Mouse (Mus musculus) liver, embryonic 15.5 days (tissue): ENCODE results near the gene Tmem175. TPM values are rescaled to one million over a fixed set of nuclear protein-coding genes. Genes with fewer than 3 reads are reported as not detected.

Source experiments
- ATAC-seq: fragments of 200-750 bp; cut with Nextera tagmentation; 2 replicates; pipeline ENCODE4 v1.8.0; 2017; ENCODE audit warnings: moderate number of reproducible peaks, mild to moderate bottlenecking, moderate library complexity; ENCODE audit not compliant: insufficient read depth
- H3K27ac ChIP-seq: fragments of 300-500 bp; sonication (generic); replicated peaks from 2 replicates; pipeline ENCODE4 v1.5.1; 2015; ENCODE audit warnings: mild to moderate bottlenecking, inconsistent platforms
- H3K27me3 ChIP-seq: fragments of 300-500 bp; sonication (generic); 2 replicates; pipeline ENCODE4 v1.6.1; 2015; ENCODE audit warnings: mild to moderate bottlenecking, inconsistent platforms
- H3K36me3 ChIP-seq: fragments of 300-500 bp; sonication (generic); replicated peaks from 2 replicates; pipeline ENCODE4 v1.6.1; 2015; ENCODE audit warnings: moderate library complexity, mild to moderate bottlenecking, inconsistent platforms
- H3K4me1 ChIP-seq: fragments of 300-500 bp; sonication (generic); replicated peaks from 2 replicates; pipeline ENCODE4 v1.6.1; 2015; ENCODE audit warnings: inconsistent platforms
- H3K4me2 ChIP-seq: fragments of 300-500 bp; sonication (generic); 2 replicates; pipeline ENCODE4 v1.6.1; 2015; ENCODE audit warnings: moderate library complexity, mild to moderate bottlenecking, inconsistent platforms
- H3K4me3 ChIP-seq: fragments of 300-500 bp; sonication (generic); replicated peaks from 2 replicates; pipeline ENCODE4 v1.5.1; 2015; ENCODE audit warnings: mild to moderate bottlenecking, inconsistent platforms
- H3K9ac ChIP-seq: fragments of 300-500 bp; sonication (generic); 2 replicates; pipeline ENCODE4 v1.6.1; 2015; ENCODE audit warnings: moderate library complexity, mild to moderate bottlenecking, inconsistent platforms
- H3K9me3 ChIP-seq: fragments of 300-500 bp; sonication (generic); replicated peaks from 2 replicates; pipeline ENCODE4 v1.6.1; 2016; ENCODE audit warnings: inconsistent platforms
- WGBS: fragments of 180-500 bp; shearing (Covaris S2); methylation state at CpG from one replicate; pipeline ENCODE4 v1.1.7; 2015; ENCODE audit warnings: mixed read lengths; ENCODE audit not compliant: insufficient replicate concordance; 5-methylcytosine and 5-hydroxymethylcytosine counted together
- polyA plus RNA-seq: library from polyadenylated mRNA; unstranded; fragments of >200 nt; fragmentation: Nextera tagmentation; extraction: Ambion mirVana; gene quantifications from 2 replicates; pipeline ENCODE4 v1.2.1, GENCODE M21; 2015

Gene Tmem175
- polyA plus RNA-seq, 1 experiment from 2014 or later, result 10.5 TPM

- peak; percentile 78 for ATAC-seq
- peak within 1 kb of the TSS; percentile 90 for H3K27ac ChIP-seq
- 4% methylated on average over 43 of the region's 43 CpGs for WGBS
- H3K4me3 ChIP-seq, result peak within 1 kb of the TSS; percentile 68
- peak within 1 kb of the TSS; percentile 88 for H3K4me2 ChIP-seq
- H3K36me3 ChIP-seq, result peaks cover 35% of the 10 kb centered on the region
- no peaks in the 10 kb centered on the region for H3K9me3 ChIP-seq
- H3K4me1 ChIP-seq, result peaks cover 61% of the 10 kb centered on the region
- peaks cover 8% of the 10 kb centered on the region for H3K27me3 ChIP-seq
- H3K9ac ChIP-seq, result peak within 1 kb of the TSS; percentile 74
Measured at GRCm38 (mm10) chr5:108668977-108669936, 39.7 kb downstream of the Tmem175 start, which contains the start of gene Dgkq. Gene Dgkq, minus strand, starts transcription at chr5:108669672.

- WGBS, result 62% methylated on average over 9 of the region's 9 CpGs
- Histone ChIP-seq H3K36me3 (peaks cover 35% of the 10 kb centered on the region), H3K4me2 (peak overlapping the region; percentile 88), H3K9ac (peak overlapping the region; percentile 74; the same call in 1 of the 2 replicates), H3K27me3 (peaks cover 2% of the 10 kb centered on the region; the same call in 1 of the 2 replicates), H3K4me3 (peak overlapping the region; percentile 68), H3K27ac (peak overlapping the region; percentile 90), H3K9me3 (no peaks in the 10 kb centered on the region), H3K4me1 (peaks cover 68% of the 10 kb centered on the region)
- no peak for ATAC-seq
Measured at GRCm38 (mm10) chr5:108669986-108670385, 40.4 kb downstream of the Tmem175 start.

DNA sequence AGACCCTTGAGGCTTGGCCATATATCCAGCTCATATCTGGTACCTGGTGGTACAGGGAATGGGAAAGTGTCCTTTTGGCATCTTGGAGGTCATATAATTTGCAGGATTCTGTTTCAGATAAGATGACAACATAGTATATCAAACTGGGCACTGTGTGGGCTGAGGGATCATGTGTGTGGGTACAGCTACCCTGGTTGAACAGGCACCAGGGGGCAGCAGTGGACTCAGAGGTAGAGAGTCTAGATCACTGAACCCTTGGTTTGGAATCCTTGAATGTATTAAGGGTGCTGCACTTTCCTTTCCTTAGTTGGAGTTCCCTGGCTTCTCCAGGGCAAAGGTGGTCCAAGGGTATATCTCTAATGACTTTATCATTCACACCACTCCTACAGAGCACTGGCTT, 41.2 kb downstream of the Tmem175 start:
- H3K27me3 ChIP-seq, result no peaks in the 10 kb centered on the region
- peak overlapping the region; percentile 90; the same call in 1 of the 2 replicates for H3K27ac ChIP-seq
- H3K36me3 ChIP-seq, result peaks cover 35% of the 10 kb centered on the region
- H3K4me1 ChIP-seq, result peaks cover 76% of the 10 kb centered on the region
- H3K4me3 ChIP-seq, result no peak overlapping the region
- ATAC-seq, result no peak
- no peaks in the 10 kb centered on the region for H3K9me3 ChIP-seq
- no peak overlapping the region for H3K9ac ChIP-seq
- H3K4me2 ChIP-seq, result 0 out of 2 replicates have a peak overlapping the region, but pooled peaks have one; percentile 88

- no peak overlapping the region for H3K4me2 ChIP-seq
- no peaks in the 10 kb centered on the region for H3K27me3 ChIP-seq
- H3K4me1 ChIP-seq, result peaks cover 86% of the 10 kb centered on the region
- no peak overlapping the region for H3K4me3 ChIP-seq
- H3K27ac ChIP-seq, result peak overlapping the region; percentile 92; the same call in 1 of the 2 replicates
- H3K9me3 ChIP-seq, result no peaks in the 10 kb centered on the region
- no peak for ATAC-seq
- WGBS, result 87% methylated on average over 12 of the region's 12 CpGs
- peaks cover 35% of the 10 kb centered on the region for H3K36me3 ChIP-seq
- H3K9ac ChIP-seq, result no peak overlapping the region
Measured at GRCm38 (mm10) chr5:108671757-108672156, 42.2 kb downstream of the Tmem175 start.

- peak overlapping the region; percentile 73 for H3K4me2 ChIP-seq
- peak; percentile 14 for ATAC-seq
- H3K36me3 ChIP-seq, result peaks cover 35% of the 10 kb centered on the region
- peak overlapping the region; percentile 92 for H3K27ac ChIP-seq
- peaks cover 98% of the 10 kb centered on the region for H3K4me1 ChIP-seq
- H3K9me3 ChIP-seq, result no peaks in the 10 kb centered on the region
- WGBS, result 41% methylated on average over 2 of the region's 2 CpGs
- H3K27me3 ChIP-seq, result no peaks in the 10 kb centered on the region
- H3K9ac ChIP-seq, result peak overlapping the region; percentile 66
- H3K4me3 ChIP-seq, result peak overlapping the region; percentile 56
Measured at GRCm38 (mm10) chr5:108674624-108675023, 45.1 kb downstream of the Tmem175 start.

DNA sequence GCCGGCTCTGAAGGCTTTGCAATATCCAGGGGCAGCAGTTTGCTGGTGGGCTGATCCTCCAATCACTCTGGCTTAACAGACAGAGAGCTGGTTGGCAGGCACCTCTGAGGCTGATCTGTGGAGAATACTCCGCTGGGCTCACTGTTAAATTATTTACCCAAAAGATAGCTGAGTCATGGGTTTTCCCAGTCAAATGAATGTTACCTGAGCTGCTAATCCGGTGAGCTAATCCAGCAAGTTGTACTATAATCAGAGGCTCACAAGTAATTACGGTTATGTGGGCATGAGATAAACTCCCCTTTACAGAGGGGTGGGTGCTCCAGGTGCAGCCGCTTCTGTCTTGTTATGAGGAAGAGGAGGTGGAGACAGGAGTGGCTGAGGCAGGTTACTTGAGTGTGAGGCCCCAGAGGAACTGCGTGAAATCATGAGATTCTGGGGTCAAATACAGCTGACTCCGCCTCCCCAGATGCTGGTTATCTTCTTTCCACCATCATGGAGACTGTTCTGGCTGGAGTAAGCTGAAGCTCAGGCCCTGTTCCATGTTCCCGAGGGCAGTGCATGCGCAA, 45.8 kb downstream of the Tmem175 start, which contains the start of gene Slc26a1:
Gene Slc26a1 (minus strand): TSS at position 319 of the 566 bp plus-strand sequence.
- Histone ChIP-seq H3K36me3 (peaks cover 35% of the 10 kb centered on the region), H3K4me3 (peak within 1 kb of the TSS; percentile 56), H3K27ac (peak within 1 kb of the TSS; percentile 92), H3K27me3 (no peaks in the 10 kb centered on the region), H3K9me3 (no peaks in the 10 kb centered on the region), H3K9ac (peak within 1 kb of the TSS; percentile 66), H3K4me2 (peak within 1 kb of the TSS; percentile 73), H3K4me1 (peaks cover 94% of the 10 kb centered on the region)
- peak; percentile 45 for ATAC-seq
- WGBS, result 18% methylated on average over 9 of the region's 9 CpGs

DNA sequence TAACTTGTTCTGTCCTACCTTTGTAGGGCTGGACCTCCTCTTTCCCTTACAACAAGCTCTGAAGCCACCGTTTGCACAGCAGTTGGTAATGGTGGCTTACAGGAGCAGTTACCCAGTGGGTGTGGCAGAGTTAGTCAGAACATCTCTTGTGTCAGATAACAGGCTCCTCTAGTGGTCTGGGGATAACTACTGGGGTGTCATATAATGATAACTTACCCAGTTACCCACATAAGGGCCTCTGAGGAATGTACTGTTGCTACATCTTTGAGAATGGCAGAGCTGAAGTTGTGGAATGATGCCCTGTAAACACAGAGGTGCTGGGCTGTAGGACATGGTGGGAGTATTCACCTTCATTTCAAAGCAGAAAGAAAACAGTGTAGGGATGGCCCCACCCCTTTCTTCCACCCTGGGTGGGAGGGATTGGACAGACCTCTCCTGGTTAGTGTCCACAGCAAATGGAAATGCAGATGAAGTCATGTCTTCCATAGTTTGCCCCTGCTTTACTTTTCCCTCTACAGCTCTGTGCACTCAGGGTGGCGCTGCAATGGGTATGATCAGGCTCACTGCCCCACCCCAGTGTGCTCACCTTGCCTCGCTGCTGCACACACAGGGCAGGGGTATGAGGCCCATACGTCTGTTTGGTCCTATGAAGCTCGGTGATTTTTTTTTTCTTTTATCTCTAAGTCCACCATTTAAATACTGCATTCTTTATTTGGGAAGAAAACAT, 47.4 kb downstream of the Tmem175 start:
- Histone ChIP-seq H3K27ac (peak overlapping the region; percentile 92), H3K36me3 (peaks cover 20% of the 10 kb centered on the region), H3K4me2 (peak overlapping the region; percentile 73), H3K9ac (peak overlapping the region; percentile 58), H3K9me3 (no peaks in the 10 kb centered on the region), H3K4me3 (peak overlapping the region; percentile 56), H3K4me1 (peaks cover 78% of the 10 kb centered on the region), H3K27me3 (no peaks in the 10 kb centered on the region)
- WGBS, result 8% methylated on average over 5 of the region's 5 CpGs
- ATAC-seq, result peak; percentile 77

DNA sequence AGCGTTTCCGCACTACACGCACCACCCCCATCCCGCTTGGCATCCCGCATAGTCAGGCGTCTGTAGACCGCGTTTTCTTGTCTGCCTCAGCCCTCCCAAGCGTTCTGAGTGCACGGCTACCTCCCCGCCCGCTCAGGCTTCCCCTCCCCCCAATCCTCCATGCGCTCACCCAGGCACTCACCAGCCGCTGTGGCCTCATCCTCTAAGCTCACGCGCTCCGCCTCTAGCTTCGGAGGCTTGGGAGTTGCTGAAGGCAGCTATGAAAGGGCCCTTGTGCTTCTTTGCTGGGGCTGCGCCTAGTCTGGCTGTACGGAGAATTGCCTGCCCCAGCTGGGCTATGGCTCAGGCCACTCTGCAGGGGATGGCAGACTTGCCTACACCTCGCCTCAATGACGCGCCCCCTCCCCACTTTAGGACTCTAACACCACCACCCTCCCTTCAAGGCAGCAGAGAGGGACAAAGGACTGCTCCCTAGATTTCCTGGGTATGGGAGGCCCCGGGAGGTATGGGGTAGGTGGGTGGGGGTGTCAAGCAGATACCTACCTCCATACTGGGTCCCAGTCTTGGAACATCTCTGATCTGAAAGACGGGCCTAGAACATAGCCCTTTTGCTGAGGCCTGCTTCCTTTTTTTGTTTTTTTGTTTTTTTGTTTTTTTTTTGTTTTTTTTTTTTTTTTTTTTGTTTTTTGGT, 48.2 kb downstream of the Tmem175 start:
- Histone ChIP-seq H3K4me3 (peak overlapping the region; percentile 56), H3K27me3 (no peaks in the 10 kb centered on the region), H3K36me3 (peaks cover 12% of the 10 kb centered on the region), H3K9me3 (no peaks in the 10 kb centered on the region), H3K27ac (peak overlapping the region; percentile 92), H3K9ac (peak overlapping the region; percentile 58), H3K4me2 (peak overlapping the region; percentile 73), H3K4me1 (peaks cover 70% of the 10 kb centered on the region)
- WGBS, result 11% methylated on average over 25 of the region's 25 CpGs
- ATAC-seq, result peak; percentile 40

GRCm38 (mm10) chr5:108678296-108678854, 48.8 kb downstream of the Tmem175 start:
- ATAC-seq, result no peak
- no peaks in the 10 kb centered on the region for H3K27me3 ChIP-seq
- H3K4me2 ChIP-seq, result no peak overlapping the region
- no peak overlapping the region for H3K9ac ChIP-seq
- H3K27ac ChIP-seq, result peak overlapping the region; percentile 92
- 64% methylated on average over 6 of the region's 6 CpGs for WGBS
- peaks cover 5% of the 10 kb centered on the region for H3K36me3 ChIP-seq
- no peaks in the 10 kb centered on the region for H3K9me3 ChIP-seq
- H3K4me1 ChIP-seq, result peaks cover 64% of the 10 kb centered on the region
- H3K4me3 ChIP-seq, result no peak overlapping the region

DNA sequence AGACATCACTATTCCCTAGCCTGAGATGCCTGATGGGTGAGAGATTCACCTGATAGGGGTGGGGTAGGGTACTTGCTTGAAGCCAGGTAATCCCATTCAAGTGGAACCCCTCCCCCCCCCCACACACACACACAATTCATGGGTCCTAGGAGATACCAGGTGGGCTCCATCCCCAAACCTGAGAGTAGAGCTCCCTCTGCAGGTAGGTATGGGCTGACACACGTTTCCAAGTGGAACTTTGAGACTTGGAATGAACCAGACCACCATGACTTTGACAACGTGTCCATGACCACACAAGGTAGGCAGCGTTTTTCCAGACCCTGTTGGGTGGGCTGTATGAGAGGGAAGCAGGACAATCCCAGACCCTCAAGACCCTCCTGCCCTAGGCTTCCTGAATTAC, 50.3 kb downstream of the Tmem175 start:
- no peak overlapping the region for H3K9ac ChIP-seq
- WGBS, result 33% methylated on average over 3 of the region's 3 CpGs
- no peak overlapping the region for H3K4me2 ChIP-seq
- no peak overlapping the region for H3K4me3 ChIP-seq
- H3K27me3 ChIP-seq, result no peaks in the 10 kb centered on the region
- H3K4me1 ChIP-seq, result peaks cover 49% of the 10 kb centered on the region
- H3K27ac ChIP-seq, result no peak overlapping the region
- no peak for ATAC-seq
- no peaks in the 10 kb centered on the region for H3K36me3 ChIP-seq
- H3K9me3 ChIP-seq, result no peaks in the 10 kb centered on the region
